Mouse (Mus musculus) C2C12 (cell line): Measurements from ENCODE around the gene Ap3b1.

Experiments used
- CEBPB ChIP-seq: IDR thresholded peaks from one replicate; pipeline ENCODE4 v1.6.1; 2011; ENCODE audit warnings: low read depth, mild to moderate bottlenecking, control low read depth, moderate library complexity
- CTCF ChIP-seq: IDR thresholded peaks from one replicate; pipeline ENCODE4 v1.5.1; 2011; ENCODE audit not compliant: control insufficient read depth, insufficient read depth, insufficient read length
- MAX ChIP-seq: IDR thresholded peaks from one replicate; pipeline ENCODE4 v1.6.1; 2011; ENCODE audit warnings: mild to moderate bottlenecking, control low read depth
- MYOD1 ChIP-seq: IDR thresholded peaks from one replicate; pipeline ENCODE4 v1.6.1; 2011; ENCODE audit warnings: low read depth; ENCODE audit not compliant: control insufficient read depth, insufficient read length
- MYOG ChIP-seq: IDR thresholded peaks from one replicate; pipeline ENCODE4 v1.6.1; 2011; ENCODE audit not compliant: control insufficient read depth, insufficient read length; ENCODE audit errors: extremely low read depth

GRCm38 (mm10) chr13:94454131-94454530, 95.4 kb downstream of the Ap3b1 start:
- TF ChIP-seq CTCF (no peak), MYOG (no peak), MAX (no peak), MYOD1 (no peak), CEBPB (no peak)
